ENCODE assay signal across 8 mouse cellular contexts in the genomic region with DNA sequence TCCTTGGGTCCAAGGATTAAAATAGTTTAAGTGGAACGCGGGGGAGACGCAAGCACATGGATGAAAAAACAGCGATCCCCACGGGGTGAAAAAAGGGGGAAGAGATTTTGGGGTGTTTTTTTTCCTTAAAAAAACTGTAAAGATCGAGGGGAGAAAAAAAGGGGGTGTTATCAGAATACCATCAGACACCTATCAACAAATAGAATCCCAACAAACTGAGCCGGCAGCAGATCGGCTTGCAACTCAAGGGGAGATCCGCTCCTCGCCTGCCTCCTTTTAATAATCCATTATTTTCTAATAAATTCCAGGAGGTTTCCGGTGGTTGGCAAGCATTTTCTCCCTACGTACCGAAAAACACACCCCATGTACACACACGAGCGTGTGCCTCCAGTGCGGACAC. TPM values are rescaled to one million over a fixed set of nuclear protein-coding genes. Genes with fewer than 3 reads are reported as not detected.
DNase-seq lines count a peak whose midpoint lies in the region; ATAC-seq and TF ChIP-seq lines count a peak whose summit lies in the region.

No protein-coding gene starts in this region.

- no peak for ATAC-seq in limb, embryonic 15.5 days (ENCODE audit: insufficient number of reproducible peaks, low FRiP score, low TSS enrichment, low read depth)
- no peak for ATAC-seq in stomach, postnatal 0 days (ENCODE audit: low FRiP score, low TSS enrichment)

- no peaks in the 10 kb centered on the region for H3K9me3 ChIP-seq in limb, embryonic 15.5 days
- H3K9me3 ChIP-seq in stomach, postnatal 0 days (ENCODE audit: control insufficient read depth, low read length) = no peaks in the 10 kb centered on the region

- no peaks in the 10 kb centered on the region for H3K36me3 ChIP-seq in limb, embryonic 15.5 days
- no peaks in the 10 kb centered on the region for H3K36me3 ChIP-seq in stomach, postnatal 0 days (ENCODE audit: control insufficient read depth, insufficient read depth, low read length)

- no peaks in the 10 kb centered on the region; the same call in 1 of the 2 replicates for H3K4me1 ChIP-seq in cerebellum, adult 2 months (ENCODE audit: control insufficient read depth, insufficient read depth, low read length)
- H3K4me1 ChIP-seq in limb, embryonic 15.5 days = peaks cover 7% of the 10 kb centered on the region
- no peaks in the 10 kb centered on the region for H3K4me1 ChIP-seq in stomach, postnatal 0 days (replicated peaks; ENCODE audit: control insufficient read depth, insufficient read depth)

- TF ChIP-seq CTCF in cerebellum, adult 2 months (IDR thresholded peaks at IDR 0.05; ENCODE audit: borderline replicate concordance, insufficient read depth, low read depth, low read length) = no peak
- no peak for TF ChIP-seq CTCF in stomach, postnatal 0 days (IDR thresholded peaks at IDR 0.05; ENCODE audit: low read depth)

- peak overlapping the region; percentile 72 for H3K27ac ChIP-seq in cerebellum, adult 2 months (ENCODE audit: insufficient read depth, low read length)
- peak overlapping the region; percentile 97 for H3K27ac ChIP-seq in limb, embryonic 15.5 days
- peak overlapping the region; percentile 99 for H3K27ac ChIP-seq in stomach, postnatal 0 days (replicated peaks)

- no peak for TF ChIP-seq EP300 in stomach, postnatal 0 days (optimal IDR thresholded peaks at IDR 0.05)

- no peak for DNase-seq in cerebellum, adult 2 months
- no peak for DNase-seq in cerebellum, adult 11-12 months
- DNase-seq in spleen, adult 12 weeks (ENCODE audit: low spot score) = peak; percentile 1
- DNase-seq in spleen, postnatal 10 days (ENCODE audit: low spot score in 2 of 2) = no peak
- no peak for DNase-seq in stomach, postnatal 0 days (ENCODE audit: low spot score)
- DNase-seq in ovary, postnatal 36 days (ENCODE audit: low spot score) = no peak
- no peak for DNase-seq in right cerebral cortex, postnatal 14 days

- peak overlapping the region; percentile 70 for H3K9ac ChIP-seq in limb, embryonic 15.5 days
- peak overlapping the region; percentile 87 for H3K9ac ChIP-seq in stomach, postnatal 0 days (ENCODE audit: low read length)

- TF ChIP-seq POLR2A in cerebellum, adult 2 months (IDR thresholded peaks at IDR 0.05; ENCODE audit: borderline replicate concordance, insufficient read depth, low read length) = no peak

- 2% methylated on average over 16 of the region's 16 CpGs for WGBS in cerebellum, adult 2 months
- WGBS in limb, embryonic 15.5 days = 1% methylated on average over 16 of the region's 16 CpGs
- under 1% methylated on average over 16 of the region's 16 CpGs for WGBS in stomach, postnatal 0 days

- peak overlapping the region; percentile 77 for H3K4me3 ChIP-seq in cerebellum, adult 2 months (replicated peaks; ENCODE audit: insufficient read depth, low read depth, low read length)
- peak overlapping the region; percentile 74 for H3K4me3 ChIP-seq in limb, embryonic 15.5 days
- peak overlapping the region; percentile 84 for H3K4me3 ChIP-seq in stomach, postnatal 0 days (ENCODE audit: low read depth, low read length)

- peak overlapping the region; percentile 90 for H3K4me2 ChIP-seq in limb, embryonic 15.5 days
- H3K4me2 ChIP-seq in stomach, postnatal 0 days (replicated peaks; ENCODE audit: low read depth) = peak overlapping the region; percentile 89

- H3K27me3 ChIP-seq in cerebellum, adult 2 months (ENCODE audit: control insufficient read depth, insufficient read depth, low read length) = no peaks in the 10 kb centered on the region
- H3K27me3 ChIP-seq in limb, embryonic 15.5 days = no peaks in the 10 kb centered on the region
- H3K27me3 ChIP-seq in stomach, postnatal 0 days (ENCODE audit: control insufficient read depth, insufficient read depth, low read length) = no peaks in the 10 kb centered on the region

RNA-seq across cellular contexts. Expression of gene Maml3, which starts 0.7 kb away (rescaled TPM):
- 6.5 and 7.8 TPM in 2 replicates for polyA plus RNA-seq in cerebellum, adult 2 months (2012; rRNA removed)
- polyA plus RNA-seq in limb, embryonic 15.5 days (2015; fragmentation: Nextera tagmentation; extraction: Ambion mirVana) = 4.4 and 5.1 TPM in 2 replicates
- polyA plus RNA-seq in stomach, postnatal 0 days (2015; fragmentation: Nextera tagmentation; extraction: Ambion mirVana) = 2.8 and 2.9 TPM in 2 replicates
